Mouse (Mus musculus) heart, postnatal 0 days (tissue): ENCODE data around the gene Patj. TPM values are rescaled to one million over a fixed set of nuclear protein-coding genes. Genes with fewer than 3 reads are reported as not detected.
A peak's percentile ranks its signal among the peaks of the same experiment; 100 is the strongest.
"Not testable (repeated sequence)": the region's sequence is repeated elsewhere in the genome, so short reads cannot be mapped to it uniquely, and the experiment has no call there.

ENCODE experiments used
- ATAC-seq: fragments of 200-750 bp; cut with Nextera tagmentation; 2 replicates; pipeline ENCODE4 v1.8.0; 2017; ENCODE audit warnings: low read depth, moderate number of reproducible peaks, moderate library complexity; ENCODE audit not compliant: insufficient read depth
- DNase-seq: peaks from one replicate; pipeline ENCODE4 v3.0.0-alpha.2; 2016; ENCODE audit warnings: low spot score
- H3K27ac ChIP-seq: fragments of 300-500 bp; sonication (generic); 2 replicates; pipeline ENCODE4 v1.5.1; 2014; ENCODE audit warnings: low read depth, mild to moderate bottlenecking
- H3K27me3 ChIP-seq: fragments of 300-500 bp; sonication (generic); 2 replicates; pipeline ENCODE4 v1.6.1; 2014; ENCODE audit warnings: low read length, mixed read lengths; ENCODE audit not compliant: control insufficient read depth, insufficient read depth
- H3K36me3 ChIP-seq: fragments of 300-500 bp; sonication (generic); replicated peaks from 2 replicates; pipeline ENCODE4 v1.6.1; 2014; ENCODE audit warnings: low read length, mixed read lengths; ENCODE audit not compliant: control insufficient read depth, insufficient read depth
- H3K4me1 ChIP-seq: fragments of 300-500 bp; sonication (generic); 2 replicates; pipeline ENCODE4 v1.6.1; 2014; ENCODE audit warnings: antibody characterized with exemption; ENCODE audit not compliant: control insufficient read depth, insufficient read depth
- H3K4me2 ChIP-seq: fragments of 300-500 bp; sonication (generic); 2 replicates; pipeline ENCODE4 v1.6.1; 2014; ENCODE audit warnings: low read depth, mild to moderate bottlenecking, low read length, moderate library complexity
- H3K4me3 ChIP-seq: fragments of 300-500 bp; sonication (generic); 2 replicates; pipeline ENCODE4 v1.5.1; 2014; ENCODE audit warnings: low read depth, low read length
- H3K9ac ChIP-seq: fragments of 300-500 bp; sonication (generic); replicated peaks from 2 replicates; pipeline ENCODE4 v1.6.1; 2014; ENCODE audit warnings: low read depth, low read length, mixed read lengths
- H3K9me3 ChIP-seq: fragments of 300-500 bp; sonication (generic); replicated peaks from 2 replicates; pipeline ENCODE4 v1.6.1; 2016; ENCODE audit warnings: low read length; ENCODE audit not compliant: control insufficient read depth
- CTCF ChIP-seq: IDR thresholded peaks from 2 replicates; pipeline ENCODE4 v1.5.1; 2016; ENCODE audit warnings: antibody characterized with exemption, control low read depth, low read depth
- EP300 ChIP-seq: IDR thresholded peaks from 2 replicates; pipeline ENCODE4 v1.6.1; 2016; ENCODE audit warnings: antibody characterized with exemption, low read depth
- WGBS: fragments of 180-500 bp; shearing (Covaris S2); extraction: QIAGEN DNeasy Blood & Tissue Kit; methylation state at CpG from one replicate; pipeline ENCODE4 v1.1.7; 2014; 5-methylcytosine and 5-hydroxymethylcytosine counted together
- polyA plus RNA-seq: library from polyadenylated mRNA; unstranded; fragments of >200 nt; fragmentation: Nextera tagmentation; extraction: Ambion mirVana; gene quantifications from 2 replicates; pipeline ENCODE4 v1.2.1, GENCODE M21; 2015
- total RNA-seq: library from RNA; depleted of rRNA; stranded (reverse); fragments of >200 nt; gene quantifications from 2 replicates; pipeline ENCODE4 v1.2.3, GENCODE M21; 2014; ENCODE audit warnings: low replicate concordance

The Patj gene
- total and polyA plus RNA-seq, 2 experiments from 2014 or later = 5.2 to 1,302 TPM

DNA sequence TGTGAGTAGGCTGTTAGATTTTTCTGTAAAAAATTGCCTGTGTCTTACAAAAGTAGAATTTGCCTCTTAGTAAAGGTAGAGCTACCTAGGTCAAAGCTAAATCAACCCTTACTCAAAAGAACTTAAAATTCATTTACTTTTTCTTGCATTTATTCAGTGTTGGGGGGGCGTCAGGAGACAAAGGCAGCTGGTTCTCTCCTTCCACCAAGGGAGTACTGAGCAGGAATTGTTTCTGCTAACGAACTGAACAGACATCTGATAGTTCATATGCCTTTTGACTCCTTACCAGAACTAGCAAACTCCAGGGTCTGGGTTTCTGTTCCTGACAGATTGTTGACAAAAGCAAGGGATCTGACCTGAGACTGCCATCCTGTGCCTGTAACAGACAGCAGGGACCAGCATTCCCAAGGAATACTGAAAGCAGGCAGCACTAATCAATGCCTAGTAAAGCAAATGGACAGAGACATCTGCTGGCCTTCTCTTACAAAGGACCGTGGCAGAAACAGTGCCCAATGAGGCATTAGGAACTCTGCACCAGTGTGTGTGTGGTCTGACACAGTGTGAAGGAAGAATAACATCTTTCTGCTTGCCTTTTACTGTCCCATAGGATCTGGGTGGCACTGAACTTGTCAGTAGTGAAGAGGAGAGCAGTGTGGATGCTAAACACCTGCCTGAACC, 227.6 kb downstream of the Patj start:
- no peaks in the 10 kb centered on the region for H3K9me3 ChIP-seq
- no peak overlapping the region for H3K4me2 ChIP-seq
- H3K4me1 ChIP-seq = no peaks in the 10 kb centered on the region
- 0 out of 2 replicates have a peak, but pooled peaks have one; percentile 27 for ATAC-seq
- no peak overlapping the region for H3K9ac ChIP-seq
- DNase-seq = no peak
- no peaks in the 10 kb centered on the region for H3K36me3 ChIP-seq
- peak overlapping the region; percentile 59 for H3K27ac ChIP-seq
- 35% methylated on average over 3 of the region's 3 CpGs for WGBS
- H3K4me3 ChIP-seq = no peak overlapping the region
- no peak for TF ChIP-seq EP300
- TF ChIP-seq CTCF = peak; percentile 32; the same call in 1 of the 2 replicates
- no peaks in the 10 kb centered on the region for H3K27me3 ChIP-seq

DNA sequence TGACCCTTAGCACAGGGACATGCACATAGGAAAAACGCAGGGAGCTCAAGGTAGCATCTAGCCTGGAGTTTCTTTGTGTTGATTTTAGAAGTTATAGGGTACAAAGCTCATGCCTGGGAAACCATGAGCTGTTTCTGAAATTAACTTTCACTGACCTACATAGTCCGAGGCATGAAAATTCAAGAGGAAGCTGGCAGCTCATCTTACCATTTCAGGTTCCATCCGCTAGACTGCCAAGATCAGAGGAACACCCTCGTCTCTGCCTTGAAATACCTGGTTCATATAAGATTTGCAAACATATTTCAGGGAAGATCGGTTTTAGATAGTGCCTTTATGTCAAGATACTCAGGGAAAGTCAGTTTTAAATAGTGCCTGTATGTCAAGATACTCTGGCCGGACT, 232.7 kb downstream of the Patj start:
- no peak for DNase-seq
- TF ChIP-seq CTCF (no peak), EP300 (no peak)
- Histone ChIP-seq H3K27me3 (no peaks in the 10 kb centered on the region), H3K4me2 (no peak overlapping the region), H3K9me3 (no peaks in the 10 kb centered on the region), H3K4me1 (peaks cover 3% of the 10 kb centered on the region; the same call in 1 of the 2 replicates), H3K9ac (no peak overlapping the region), H3K36me3 (no peaks in the 10 kb centered on the region), H3K27ac (no peak overlapping the region), H3K4me3 (no peak overlapping the region)
- WGBS = 77% methylated on average over 6 of the region's 6 CpGs
- no peak for ATAC-seq

DNA sequence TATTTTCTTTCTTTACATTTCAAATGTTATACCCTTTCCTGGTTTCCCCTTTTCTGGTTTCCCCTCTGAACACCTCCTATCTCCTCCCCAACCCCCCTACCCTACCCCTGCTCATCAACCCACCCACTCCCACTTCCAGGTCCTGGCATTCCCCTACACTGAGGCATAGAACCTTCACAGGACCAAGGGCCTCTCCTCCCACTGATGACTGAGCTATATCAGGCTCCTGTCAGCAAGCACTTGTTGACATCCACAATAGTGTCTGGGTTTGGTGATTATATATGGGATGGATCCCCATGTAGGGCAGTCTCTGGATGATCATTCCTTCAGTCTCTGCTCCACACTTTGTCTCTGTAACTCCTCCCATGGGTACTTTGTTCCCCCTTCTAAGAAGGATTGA, 233.6 kb downstream of the Patj start:
- not testable (repeated sequence) for H3K9ac ChIP-seq, H3K27me3 ChIP-seq, H3K4me3 ChIP-seq, H3K36me3 ChIP-seq, H3K27ac ChIP-seq, H3K4me2 ChIP-seq, H3K9me3 ChIP-seq, DNase-seq, H3K4me1 ChIP-seq, ATAC-seq

DNA sequence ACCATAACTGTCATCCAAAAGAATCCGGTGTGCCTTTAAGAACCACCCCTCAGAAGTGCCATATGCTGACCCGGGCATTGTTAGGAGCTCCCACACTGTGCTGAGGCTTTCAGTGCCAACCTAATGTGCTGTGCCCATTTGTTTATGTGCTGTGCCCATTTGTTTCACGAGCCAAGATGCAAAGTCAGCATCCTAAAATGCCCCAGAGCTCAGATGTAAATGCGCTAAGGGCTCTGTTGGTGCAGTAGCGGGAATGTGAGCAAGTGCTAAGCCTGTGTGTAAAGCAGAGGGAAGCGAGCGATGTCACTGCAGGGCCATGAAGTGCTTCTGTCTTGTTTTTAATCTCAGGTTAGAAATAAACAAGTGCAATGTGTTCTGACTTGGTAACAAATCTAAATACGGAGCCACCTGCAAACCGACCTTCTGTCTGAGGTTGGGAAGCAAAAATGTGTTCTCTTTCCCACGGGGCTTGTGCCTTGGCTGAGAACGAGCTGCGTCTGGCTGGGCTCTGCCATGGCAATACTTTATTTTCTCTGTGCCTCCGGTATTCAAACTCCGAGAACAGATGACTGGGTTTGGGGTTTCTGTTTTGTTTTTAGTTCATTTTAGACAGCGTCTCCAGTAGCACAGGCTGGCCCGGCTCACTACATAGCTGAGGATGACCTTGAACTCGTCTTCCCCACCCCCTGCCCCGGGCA, 239.7 kb downstream of the Patj start:
- ATAC-seq = no peak
- H3K4me1 ChIP-seq = no peaks in the 10 kb centered on the region
- no peak overlapping the region for H3K9ac ChIP-seq
- TF ChIP-seq CTCF = no peak
- H3K27ac ChIP-seq = no peak overlapping the region
- no peaks in the 10 kb centered on the region for H3K27me3 ChIP-seq
- WGBS = 86% methylated on average over 18 of the region's 18 CpGs
- no peak overlapping the region for H3K4me3 ChIP-seq
- no peak for DNase-seq
- H3K4me2 ChIP-seq = no peak overlapping the region
- H3K36me3 ChIP-seq = no peaks in the 10 kb centered on the region
- H3K9me3 ChIP-seq = no peaks in the 10 kb centered on the region

DNA sequence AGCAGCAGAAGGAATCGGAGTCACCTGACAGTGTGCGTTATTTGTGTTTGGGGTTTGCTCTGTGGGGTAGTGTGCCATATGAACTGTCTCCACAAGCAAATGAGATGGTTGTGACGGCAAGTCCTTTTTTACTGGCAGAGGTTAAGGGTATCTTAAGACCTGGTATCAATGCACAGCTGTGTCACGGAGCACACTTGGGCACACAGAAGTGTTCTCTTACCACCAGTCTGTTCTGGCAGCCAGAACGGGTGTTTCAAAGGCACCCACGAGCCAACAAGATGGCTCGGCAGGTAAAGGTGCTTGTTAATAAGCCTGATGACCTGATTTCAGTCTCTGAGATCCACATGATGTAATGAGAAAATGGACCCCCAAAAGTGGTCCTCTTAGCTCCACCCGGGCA, 243.1 kb downstream of the Patj start:
- Histone ChIP-seq H3K9me3 (no peaks in the 10 kb centered on the region), H3K36me3 (no peaks in the 10 kb centered on the region), H3K4me3 (no peak overlapping the region), H3K4me2 (no peak overlapping the region), H3K4me1 (no peaks in the 10 kb centered on the region), H3K9ac (no peak overlapping the region), H3K27me3 (no peaks in the 10 kb centered on the region), H3K27ac (no peak overlapping the region)
- TF ChIP-seq EP300 = no peak
- no peak for TF ChIP-seq CTCF
- ATAC-seq (no peak), DNase-seq (no peak)
- 92% methylated on average over 8 of the region's 8 CpGs for WGBS

DNA sequence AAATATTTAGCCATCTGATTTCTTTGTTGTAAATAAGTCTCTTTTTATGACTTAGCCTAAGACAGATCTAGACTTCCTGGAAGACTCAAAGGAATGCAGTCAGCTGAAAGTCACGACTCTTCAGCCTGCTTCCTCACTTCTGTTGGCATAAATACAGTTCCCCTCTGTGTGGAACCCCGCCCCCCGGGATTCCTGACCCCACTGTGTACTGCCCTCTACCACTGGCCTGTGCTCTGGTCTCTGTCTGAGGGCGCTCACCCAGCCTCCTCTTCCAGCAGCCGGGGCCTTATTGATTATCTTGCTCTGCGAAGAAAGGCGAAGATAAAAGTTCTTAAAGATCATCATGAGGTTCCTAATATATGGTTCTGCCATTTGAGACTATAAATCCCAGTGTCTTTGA, 258.1 kb downstream of the Patj start:
- DNase-seq (no peak), ATAC-seq (no peak)
- Histone ChIP-seq H3K9me3 (no peaks in the 10 kb centered on the region), H3K27me3 (no peaks in the 10 kb centered on the region), H3K4me3 (no peak overlapping the region), H3K4me1 (no peaks in the 10 kb centered on the region), H3K27ac (no peak overlapping the region), H3K9ac (no peak overlapping the region), H3K4me2 (no peak overlapping the region), H3K36me3 (0 out of 2 replicates have a peak, but pooled peaks cover 3% of the 10 kb centered on the region)
- 34% methylated on average over 7 of the region's 7 CpGs for WGBS
- TF ChIP-seq CTCF (no peak), EP300 (no peak)
